Mouse (Mus musculus): ENCODE measurements around the gene Sgpp2. TPM values are rescaled to one million over a fixed set of nuclear protein-coding genes. Genes with fewer than 3 reads are reported as not detected.

The Sgpp2 gene
- 1 to 10 TPM; 3.8 to 4.2 TPM for total RNA-seq (2021)

GRCm38 (mm10) chr1:78310021-78310752 is at the start of gene Sgpp2:
TSS of gene Sgpp2 (plus strand) at chr1:78310345.
- DNase-seq (ENCODE audit: extremely low spot score in 1 of 2, low spot score in 1 of 2), result peak; percentile 8 to 14

GRCm38 (mm10) chr1:78267519-78267918 is 42.6 kb upstream of the Sgpp2 start:
- no peak for DNase-seq (ENCODE audit: extremely low spot score in 1 of 2, low spot score in 1 of 2)

GRCm38 (mm10) chr1:78272915-78273314 is 37.2 kb upstream of the Sgpp2 start:
- no peak for DNase-seq (ENCODE audit: extremely low spot score in 1 of 2, low spot score in 1 of 2)

GRCm38 (mm10) chr1:78279128-78279527 is 31.0 kb upstream of the Sgpp2 start:
- DNase-seq (ENCODE audit: extremely low spot score in 1 of 2, low spot score in 1 of 2), result no peak

GRCm38 (mm10) chr1:78292397-78292796 is 17.7 kb upstream of the Sgpp2 start:
- no peak for DNase-seq (ENCODE audit: extremely low spot score in 1 of 2, low spot score in 1 of 2)

GRCm38 (mm10) chr1:78299670-78300225 is 10.4 kb upstream of the Sgpp2 start:
- no peak for DNase-seq (ENCODE audit: extremely low spot score in 1 of 2, low spot score in 1 of 2)

- no peak for DNase-seq (ENCODE audit: extremely low spot score in 1 of 2, low spot score in 1 of 2)
Observed at GRCm38 (mm10) chr1:78308688-78309087, 1.5 kb upstream of the Sgpp2 start.

GRCm38 (mm10) chr1:78309280-78309679 is 865 bp upstream of the Sgpp2 start:
- DNase-seq (ENCODE audit: extremely low spot score in 1 of 2, low spot score in 1 of 2), result no peak

- peak; percentile 12 to 14 for DNase-seq (ENCODE audit: extremely low spot score in 1 of 2, low spot score in 1 of 2)
Observed at GRCm38 (mm10) chr1:78310861-78311341, 756 bp downstream of the Sgpp2 start.

GRCm38 (mm10) chr1:78311482-78311881 is 1.3 kb downstream of the Sgpp2 start:
- DNase-seq (ENCODE audit: extremely low spot score in 1 of 2, low spot score in 1 of 2), result no peak

GRCm38 (mm10) chr1:78312917-78313316 is 2.8 kb downstream of the Sgpp2 start:
- no peak for DNase-seq (ENCODE audit: extremely low spot score in 1 of 2, low spot score in 1 of 2)

- DNase-seq (ENCODE audit: extremely low spot score in 1 of 2, low spot score in 1 of 2), result no peak
Observed at GRCm38 (mm10) chr1:78313961-78314360, 3.8 kb downstream of the Sgpp2 start.

GRCm38 (mm10) chr1:78318089-78318760 is 8.1 kb downstream of the Sgpp2 start:
- no peak for DNase-seq (ENCODE audit: extremely low spot score in 1 of 2, low spot score in 1 of 2)

GRCm38 (mm10) chr1:78320291-78320690 is 10.1 kb downstream of the Sgpp2 start:
- DNase-seq (ENCODE audit: extremely low spot score in 1 of 2, low spot score in 1 of 2), result no peak

GRCm38 (mm10) chr1:78322098-78322778 is 12.1 kb downstream of the Sgpp2 start:
- DNase-seq (ENCODE audit: extremely low spot score in 1 of 2, low spot score in 1 of 2), result no peak

GRCm38 (mm10) chr1:78322844-78323243 is 12.7 kb downstream of the Sgpp2 start:
- no peak for DNase-seq (ENCODE audit: extremely low spot score in 1 of 2, low spot score in 1 of 2)

GRCm38 (mm10) chr1:78324044-78324443 is 13.9 kb downstream of the Sgpp2 start:
- DNase-seq (ENCODE audit: extremely low spot score in 1 of 2, low spot score in 1 of 2), result no peak

GRCm38 (mm10) chr1:78325851-78326250 is 15.7 kb downstream of the Sgpp2 start:
- DNase-seq (ENCODE audit: extremely low spot score in 1 of 2, low spot score in 1 of 2), result no peak

GRCm38 (mm10) chr1:78328646-78329045 is 18.5 kb downstream of the Sgpp2 start:
- DNase-seq (ENCODE audit: extremely low spot score in 1 of 2, low spot score in 1 of 2), result no peak

- no peak for DNase-seq (ENCODE audit: extremely low spot score in 1 of 2, low spot score in 1 of 2)
Observed at GRCm38 (mm10) chr1:78329861-78330260, 19.7 kb downstream of the Sgpp2 start.

- DNase-seq (ENCODE audit: extremely low spot score in 1 of 2, low spot score in 1 of 2), result no peak
Observed at GRCm38 (mm10) chr1:78330620-78331158, 20.5 kb downstream of the Sgpp2 start.

Data from layer of hippocampus, postnatal 25 days (tissue).